Mouse (Mus musculus): ENCODE data around the gene Tbc1d9b. TPM values are rescaled to one million over a fixed set of nuclear protein-coding genes. Genes with fewer than 3 reads are reported as not detected.
A peak's percentile ranks its signal among the peaks of the same experiment; 100 is the strongest.

Gene Tbc1d9b
- total RNA-seq, 1 experiment: 18.0 TPM

DNA sequence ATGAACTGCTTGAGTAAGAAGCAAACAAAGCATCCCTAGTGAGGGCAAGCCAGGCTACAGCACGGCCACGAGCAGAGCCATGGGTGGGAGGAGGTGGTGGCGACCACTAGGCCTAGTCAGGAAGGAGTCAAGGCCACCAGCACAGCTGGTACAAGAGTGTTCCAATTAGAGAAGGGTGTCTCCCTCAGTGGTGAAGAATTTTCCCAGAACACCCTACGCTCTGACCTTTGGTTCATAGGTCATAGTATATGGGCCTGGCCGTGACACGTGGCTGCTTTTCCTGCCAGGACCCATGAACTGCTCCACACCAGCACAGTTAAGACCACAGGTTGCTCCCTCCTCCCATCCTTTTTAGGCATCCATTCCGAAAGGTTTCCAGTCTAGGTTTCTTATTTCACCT, 8.4 kb downstream of the Tbc1d9b start:
- peaks cover 6% of the 10 kb centered on the region; the same call in 1 of the 2 replicates for H3K36me3 ChIP-seq (ENCODE audit: control insufficient read depth, insufficient read depth, low read length, poor library complexity, severe bottlenecking)
- peak overlapping the region; percentile 22; the same call in 1 of the 2 replicates for H3K9ac ChIP-seq (ENCODE audit: insufficient read depth, low read depth, low read length, poor library complexity, severe bottlenecking)
- H3K9me3 ChIP-seq (ENCODE audit: control insufficient read depth, insufficient read depth, low read depth, low read length): no peaks in the 10 kb centered on the region
- no peak for TF ChIP-seq ZNF384 (IDR thresholded peaks at IDR 0.05; ENCODE audit: low read depth, low read length)
- TF ChIP-seq MAFK (IDR thresholded peaks at IDR 0.05; ENCODE audit: insufficient read depth, low read depth, low read length): no peak
- no peak for TF ChIP-seq HCFC1 (IDR thresholded peaks at IDR 0.05; ENCODE audit: borderline replicate concordance, insufficient read depth, low read length)
- no peak for TF ChIP-seq ZC3H11A (IDR thresholded peaks at IDR 0.05; ENCODE audit: borderline replicate concordance, low read depth, low read length)
- TF ChIP-seq CHD2 (IDR thresholded peaks at IDR 0.05; ENCODE audit: low read depth, low read length): no peak
- no peak overlapping the region for H3K4me3 ChIP-seq (ENCODE audit: insufficient read depth in 1 of 2, low read depth in 1 of 2, low read length in 2 of 2, poor library complexity in 1 of 2, severe bottlenecking in 1 of 2)
- in situ Hi-C loops (cut with MboI; ENCODE audit: low sequenced_read_pairs in 2 of 2, unreplicated experiment in 2 of 2): no loop called here
- peak; percentile 40 for DNase-seq (ENCODE audit: low read depth, low spot score)
- H3K4me1 ChIP-seq (ENCODE audit: control insufficient read depth in 2 of 2, insufficient read depth in 2 of 2, low read length in 2 of 2, poor library complexity in 1 of 2): peaks cover 0 to 18% of the 10 kb centered on the region in 2 experiments
- H3K27ac ChIP-seq (ENCODE audit: insufficient read depth, low read depth, low read length, poor library complexity, severe bottlenecking): no peak overlapping the region; the same call in 1 of the 2 replicates

GRCm38 (mm10) chr11:50145529-50145928, 14.3 kb downstream of the Tbc1d9b start:
- H3K4me3 ChIP-seq (ENCODE audit: insufficient read depth in 1 of 2, low read depth in 1 of 2, low read length in 2 of 2, poor library complexity in 1 of 2, severe bottlenecking in 1 of 2): no peak overlapping the region
- H3K9me3 ChIP-seq (ENCODE audit: control insufficient read depth, insufficient read depth, low read depth, low read length): no peaks in the 10 kb centered on the region
- no peak for DNase-seq (ENCODE audit: low read depth, low spot score)
- H3K4me1 ChIP-seq (ENCODE audit: control insufficient read depth in 2 of 2, insufficient read depth in 2 of 2, low read length in 2 of 2, poor library complexity in 1 of 2): no peaks in the 10 kb centered on the region
- in situ Hi-C loops (cut with MboI; ENCODE audit: low sequenced_read_pairs in 2 of 2, unreplicated experiment in 2 of 2): no loop called here
- H3K27ac ChIP-seq (ENCODE audit: insufficient read depth, low read depth, low read length, poor library complexity, severe bottlenecking): no peak overlapping the region
- peaks cover 23% of the 10 kb centered on the region for H3K36me3 ChIP-seq (ENCODE audit: control insufficient read depth, insufficient read depth, low read length, poor library complexity, severe bottlenecking)
- no peak overlapping the region for H3K9ac ChIP-seq (ENCODE audit: insufficient read depth, low read depth, low read length, poor library complexity, severe bottlenecking)
- TF ChIP-seq HCFC1 (IDR thresholded peaks at IDR 0.05; ENCODE audit: borderline replicate concordance, insufficient read depth, low read length): no peak
- TF ChIP-seq ZNF384 (IDR thresholded peaks at IDR 0.05; ENCODE audit: low read depth, low read length): no peak
- no peak for TF ChIP-seq ZC3H11A (IDR thresholded peaks at IDR 0.05; ENCODE audit: borderline replicate concordance, low read depth, low read length)
- TF ChIP-seq CHD2 (IDR thresholded peaks at IDR 0.05; ENCODE audit: low read depth, low read length): no peak
- TF ChIP-seq MAFK (IDR thresholded peaks at IDR 0.05; ENCODE audit: insufficient read depth, low read depth, low read length): no peak

DNA sequence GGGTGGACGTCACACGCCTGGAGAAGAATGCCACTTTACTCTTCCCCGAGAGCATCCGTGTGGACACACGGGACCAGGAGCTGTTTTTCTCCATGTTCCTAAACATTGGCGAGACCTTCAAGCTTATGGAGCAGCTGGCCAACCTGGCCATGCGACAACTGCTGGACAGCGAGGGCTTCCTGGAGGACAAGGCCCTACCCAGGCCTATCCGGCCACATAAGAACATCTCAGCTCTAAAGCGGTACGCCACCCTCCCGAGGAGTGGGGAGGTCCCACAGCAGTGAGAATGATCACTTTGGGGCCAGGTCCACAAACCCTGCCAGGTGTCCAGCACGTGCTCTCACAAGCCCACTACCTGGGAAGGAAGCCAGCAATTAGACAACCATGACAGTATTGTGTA, 14.9 kb downstream of the Tbc1d9b start:
- no peak for DNase-seq (ENCODE audit: low read depth, low spot score)
- Histone ChIP-seq H3K9me3 (ENCODE audit: control insufficient read depth, insufficient read depth, low read depth, low read length) (no peaks in the 10 kb centered on the region), H3K27ac (ENCODE audit: insufficient read depth, low read depth, low read length, poor library complexity, severe bottlenecking) (no peak overlapping the region), H3K36me3 (ENCODE audit: control insufficient read depth, insufficient read depth, low read length, poor library complexity, severe bottlenecking) (peaks cover 24% of the 10 kb centered on the region), H3K4me3 (ENCODE audit: insufficient read depth in 1 of 2, low read depth in 1 of 2, low read length in 2 of 2, poor library complexity in 1 of 2, severe bottlenecking in 1 of 2) (no peak overlapping the region), H3K9ac (ENCODE audit: insufficient read depth, low read depth, low read length, poor library complexity, severe bottlenecking) (no peak overlapping the region), H3K4me1 (ENCODE audit: control insufficient read depth in 2 of 2, insufficient read depth in 2 of 2, low read length in 2 of 2, poor library complexity in 1 of 2) (no peaks in the 10 kb centered on the region)
- in situ Hi-C loops (cut with MboI; ENCODE audit: low sequenced_read_pairs in 2 of 2, unreplicated experiment in 2 of 2): no loop called here
- TF ChIP-seq HCFC1 (IDR thresholded peaks at IDR 0.05; ENCODE audit: borderline replicate concordance, insufficient read depth, low read length) (no peak), MAFK (IDR thresholded peaks at IDR 0.05; ENCODE audit: insufficient read depth, low read depth, low read length) (no peak), ZC3H11A (IDR thresholded peaks at IDR 0.05; ENCODE audit: borderline replicate concordance, low read depth, low read length) (no peak), CHD2 (IDR thresholded peaks at IDR 0.05; ENCODE audit: low read depth, low read length) (no peak), ZNF384 (IDR thresholded peaks at IDR 0.05; ENCODE audit: low read depth, low read length) (no peak)

- Histone ChIP-seq H3K36me3 (ENCODE audit: control insufficient read depth, insufficient read depth, low read length, poor library complexity, severe bottlenecking) (peaks cover 26% of the 10 kb centered on the region), H3K9me3 (ENCODE audit: control insufficient read depth, insufficient read depth, low read depth, low read length) (no peaks in the 10 kb centered on the region), H3K27ac (ENCODE audit: insufficient read depth, low read depth, low read length, poor library complexity, severe bottlenecking) (no peak overlapping the region), H3K9ac (ENCODE audit: insufficient read depth, low read depth, low read length, poor library complexity, severe bottlenecking) (no peak overlapping the region), H3K4me3 (ENCODE audit: insufficient read depth in 1 of 2, low read depth in 1 of 2, low read length in 2 of 2, poor library complexity in 1 of 2, severe bottlenecking in 1 of 2) (no peak overlapping the region), H3K4me1 (ENCODE audit: control insufficient read depth in 2 of 2, insufficient read depth in 2 of 2, low read length in 2 of 2, poor library complexity in 1 of 2) (no peaks in the 10 kb centered on the region)
- in situ Hi-C loops (cut with MboI; ENCODE audit: low sequenced_read_pairs in 2 of 2, unreplicated experiment in 2 of 2): no loop called here
- DNase-seq (ENCODE audit: low read depth, low spot score): no peak
- TF ChIP-seq ZC3H11A (IDR thresholded peaks at IDR 0.05; ENCODE audit: borderline replicate concordance, low read depth, low read length) (no peak), HCFC1 (IDR thresholded peaks at IDR 0.05; ENCODE audit: borderline replicate concordance, insufficient read depth, low read length) (no peak), CHD2 (IDR thresholded peaks at IDR 0.05; ENCODE audit: low read depth, low read length) (no peak), MAFK (IDR thresholded peaks at IDR 0.05; ENCODE audit: insufficient read depth, low read depth, low read length) (no peak), ZNF384 (IDR thresholded peaks at IDR 0.05; ENCODE audit: low read depth, low read length) (no peak)
Observed at GRCm38 (mm10) chr11:50147267-50147957, 16.2 kb downstream of the Tbc1d9b start.

Data from ES-E14 (cell line).